Mouse (Mus musculus) spleen, postnatal 14 days (tissue): ENCODE data around the gene Gm12253.

Source experiments
- DNase-seq, 2 experiments: peaks; one replicate each; pipeline ENCODE4 v3.0.0; 2021 to 2022; ENCODE audit warnings: low spot score in 2 of 2

Gm12253 gene

GRCm38 (mm10) chr11:58432259-58432658 lies at the start of gene Gm12253:
Gm12253 (plus strand) TSS chr11:58432559.
- no peak for DNase-seq

DNA sequence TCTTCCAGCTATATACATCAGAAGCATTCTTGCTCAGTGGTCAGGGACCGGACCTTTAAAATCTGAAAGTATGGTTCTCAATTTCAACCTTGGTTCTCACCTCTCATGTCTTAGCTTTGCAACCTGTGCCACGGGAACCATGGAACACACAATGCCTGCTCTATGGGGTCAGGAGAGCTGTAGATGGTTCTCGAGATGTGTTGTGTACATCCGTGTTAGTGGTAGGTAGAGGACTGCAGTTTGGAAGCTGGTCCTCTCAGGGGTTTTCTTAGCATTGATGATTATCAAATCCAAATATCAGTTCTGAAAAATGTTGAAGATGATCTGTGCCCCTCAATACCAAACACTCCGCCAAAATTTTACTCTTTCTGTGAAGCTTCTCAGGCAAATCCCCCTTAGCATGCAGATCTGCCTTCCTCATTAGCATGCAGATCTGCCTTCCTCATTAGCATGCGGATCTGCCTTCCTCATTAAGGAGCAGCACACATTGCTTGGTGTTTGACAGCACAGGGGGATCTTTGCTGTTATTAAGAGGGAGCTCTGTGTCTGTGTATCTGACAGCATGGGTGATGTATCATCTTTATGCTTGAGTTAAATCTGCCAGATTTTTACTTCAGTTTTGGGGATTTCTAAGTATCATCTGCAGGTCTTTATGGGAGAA lies 32.2 kb upstream of the Gm12253 start:
- no peak for DNase-seq

DNA sequence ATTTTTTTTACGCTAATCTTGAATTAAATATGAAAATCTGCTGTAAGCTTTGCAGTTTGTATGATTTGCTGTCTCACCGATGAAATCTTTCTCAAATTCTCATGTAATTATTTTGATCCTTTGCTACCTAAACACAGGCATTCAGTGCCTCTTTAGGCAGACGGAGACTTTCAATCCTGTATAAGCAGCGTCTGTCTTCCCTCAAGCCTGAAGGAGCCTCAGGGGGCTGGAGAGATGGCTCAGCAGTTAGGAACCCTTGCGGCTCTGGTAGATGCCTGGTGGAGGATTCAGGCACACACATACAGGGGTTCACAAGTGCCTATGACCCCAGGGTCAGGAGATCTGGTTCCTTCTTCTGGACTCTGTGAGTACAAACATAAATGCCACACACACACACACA lies 31.7 kb upstream of the Gm12253 start:
- DNase-seq = no peak

- DNase-seq = no peak
Measured at GRCm38 (mm10) chr11:58408066-58408465, 24.3 kb upstream of the Gm12253 start.

GRCm38 (mm10) chr11:58418336-58418735 lies 14.0 kb upstream of the Gm12253 start:
- DNase-seq = no peak

DNA sequence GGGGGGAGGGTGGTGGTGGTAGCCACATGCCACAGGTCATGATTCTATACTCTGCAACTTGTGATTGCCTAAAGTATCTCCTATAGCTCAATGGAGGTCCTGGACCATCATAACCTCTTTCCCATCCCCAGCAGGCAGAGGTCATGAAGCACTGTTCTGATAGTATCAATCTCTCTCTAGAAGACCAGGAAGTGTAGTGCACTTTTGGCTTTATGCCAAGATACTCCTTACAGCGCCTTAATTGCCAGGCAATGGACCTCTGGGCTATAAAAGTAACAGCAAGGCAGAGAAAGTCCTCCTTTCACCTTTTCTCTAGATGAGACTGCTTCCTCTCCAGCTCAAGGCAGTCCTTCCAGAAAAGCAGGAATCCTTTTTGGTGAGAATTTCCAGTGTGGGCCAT lies 11.5 kb upstream of the Gm12253 start, which contains the start of gene 1810065E05Rik:
Gene 1810065E05Rik (plus strand): TSS at position 297 of the 400 bp plus-strand sequence.
- no peak for DNase-seq

DNA sequence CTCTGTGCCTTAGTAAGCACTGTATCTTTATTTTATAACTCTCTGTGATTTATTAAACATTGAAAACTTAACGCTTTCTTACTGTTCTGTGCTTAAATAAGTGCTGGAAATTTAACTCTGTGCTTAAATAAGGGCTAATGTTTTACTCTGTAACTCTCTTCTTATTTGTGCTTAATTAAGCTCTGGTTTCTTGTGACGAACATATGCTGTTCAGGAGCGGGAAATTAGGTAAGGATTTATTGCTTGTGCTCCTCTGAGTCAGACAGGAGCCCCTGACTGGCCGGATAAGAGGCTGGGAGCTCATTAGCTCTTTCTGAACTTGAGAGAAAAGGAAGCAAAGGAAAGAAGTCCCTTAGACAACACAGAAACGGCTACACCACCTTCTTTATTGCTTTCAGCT lies 5.5 kb downstream of the Gm12253 start:
- no peak for DNase-seq

DNA sequence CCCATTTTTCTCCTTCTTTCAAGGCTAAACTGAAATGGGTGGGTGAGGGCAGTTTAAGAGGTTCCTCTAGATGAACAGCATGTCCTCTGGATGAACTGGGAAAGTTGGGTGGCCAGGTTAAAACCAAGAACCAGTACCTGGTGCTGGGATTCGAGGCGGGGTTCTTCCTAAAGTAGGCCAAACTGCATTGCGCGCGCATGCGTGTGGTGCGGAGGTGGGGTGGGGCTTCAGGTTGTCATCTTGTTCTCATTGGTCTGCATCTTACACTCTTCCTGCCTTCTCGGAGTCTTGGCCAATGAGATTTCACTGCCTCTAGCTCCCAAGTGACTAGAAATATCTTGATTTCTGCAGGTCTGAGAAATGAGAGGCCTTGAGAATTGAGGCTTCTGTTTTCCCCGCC lies 20.4 kb downstream of the Gm12253 start, which contains the start of gene Lypd9:
Gene Lypd9 (minus strand): TSS at position 165 of the 400 bp plus-strand sequence.
- DNase-seq = no peak

GRCm38 (mm10) chr11:58453592-58453991 lies 21.2 kb downstream of the Gm12253 start:
- no peak for DNase-seq

DNA sequence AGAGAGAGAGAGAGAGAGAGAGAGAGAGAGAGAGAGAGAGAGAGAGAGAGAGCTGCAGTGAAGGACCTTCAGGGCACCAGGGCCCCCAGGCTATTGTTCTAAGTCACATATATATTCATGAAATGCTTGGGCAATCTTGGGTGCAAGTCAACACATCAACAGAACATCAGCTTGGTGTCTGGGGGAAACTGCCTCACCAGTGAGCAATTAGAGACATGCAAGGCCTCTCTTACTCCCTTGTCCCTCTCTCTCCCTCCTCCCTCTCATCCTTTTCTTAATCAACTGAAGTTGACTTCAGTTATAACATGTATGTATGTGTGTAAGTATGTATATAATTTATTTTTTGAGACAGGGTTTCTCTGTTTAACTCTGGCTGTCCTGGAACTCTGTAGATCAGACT lies 29.8 kb downstream of the Gm12253 start, which contains the start of gene Olfr30:
Gene Olfr30 (minus strand): TSS at position 101 of the 400 bp plus-strand sequence.
- DNase-seq = no peak
